Mouse (Mus musculus) adrenal gland, postnatal 0 days (tissue): Measurements from ENCODE around the gene Adcy4. TPM values are rescaled to one million over a fixed set of nuclear protein-coding genes. Genes with fewer than 3 reads are reported as not detected.

Experiments used
- polyA plus RNA-seq: library from polyadenylated mRNA; unstranded; fragments of >200 nt; fragmentation: Nextera tagmentation; extraction: Ambion mirVana; gene quantifications from 2 replicates; pipeline ENCODE4 v1.2.1, GENCODE M21; 2015

The Adcy4 gene
- 3.7 and 4.4 TPM in 2 replicates for polyA plus RNA-seq

DNA sequence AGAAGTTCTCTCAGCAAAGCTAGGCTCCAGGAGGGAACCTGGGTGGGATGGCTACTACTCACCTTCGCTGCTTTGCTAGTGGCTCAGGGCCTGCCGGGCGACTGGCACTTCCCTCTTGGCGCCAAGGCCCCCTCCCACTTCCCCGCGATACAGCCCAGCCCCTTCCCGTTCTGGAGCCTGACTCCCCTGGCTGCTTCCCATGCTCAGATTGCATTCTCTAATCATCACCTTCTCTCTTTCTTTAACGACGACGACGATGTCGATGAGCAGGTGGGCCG is at the start of gene Adcy4:
Gene Adcy4, minus strand, starts transcription at position 138 of the 278 bp plus-strand sequence.

DNA sequence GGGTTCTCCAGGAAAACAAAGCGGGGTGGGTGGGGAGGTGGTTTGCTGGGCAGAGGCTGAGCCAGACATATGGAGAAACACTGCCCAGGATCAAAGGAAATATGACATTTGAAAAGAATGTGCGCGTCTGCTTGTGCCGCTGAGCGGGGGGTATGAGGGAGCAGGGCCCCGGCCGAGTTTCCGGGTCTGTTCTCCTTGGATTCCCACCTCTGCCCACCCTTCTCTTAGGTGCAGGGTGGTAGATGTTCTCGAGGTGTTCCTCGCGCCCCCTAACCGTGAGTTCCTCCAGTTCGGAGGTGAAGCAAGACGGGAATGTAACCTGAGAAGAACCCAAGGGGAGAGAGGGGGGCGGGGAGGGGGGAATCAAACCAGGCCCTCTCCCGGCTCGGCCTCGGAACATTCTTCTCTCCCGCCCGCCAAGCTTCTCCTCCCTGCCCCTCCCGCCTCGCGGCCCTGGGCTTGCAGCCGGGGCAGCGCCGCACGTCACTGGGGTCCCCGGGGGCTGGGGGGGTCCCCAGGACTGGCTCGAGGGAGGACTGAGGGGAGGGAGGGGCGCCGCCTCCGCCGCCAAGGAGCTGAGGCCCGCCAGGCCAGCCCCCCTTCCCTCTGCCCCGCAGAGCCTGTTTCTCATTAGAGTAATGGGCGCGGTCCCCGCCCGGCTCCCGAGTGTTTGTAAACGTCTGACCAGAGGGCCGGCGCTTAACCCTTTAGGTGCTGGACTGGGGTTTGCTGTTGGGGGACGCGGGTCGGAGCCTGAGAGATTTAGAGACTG is 39.3 kb upstream of the Adcy4 start, which contains the start of gene Nfatc4:
Gene Nfatc4, plus strand, starts transcription at position 154 of the 772 bp plus-strand sequence.

DNA sequence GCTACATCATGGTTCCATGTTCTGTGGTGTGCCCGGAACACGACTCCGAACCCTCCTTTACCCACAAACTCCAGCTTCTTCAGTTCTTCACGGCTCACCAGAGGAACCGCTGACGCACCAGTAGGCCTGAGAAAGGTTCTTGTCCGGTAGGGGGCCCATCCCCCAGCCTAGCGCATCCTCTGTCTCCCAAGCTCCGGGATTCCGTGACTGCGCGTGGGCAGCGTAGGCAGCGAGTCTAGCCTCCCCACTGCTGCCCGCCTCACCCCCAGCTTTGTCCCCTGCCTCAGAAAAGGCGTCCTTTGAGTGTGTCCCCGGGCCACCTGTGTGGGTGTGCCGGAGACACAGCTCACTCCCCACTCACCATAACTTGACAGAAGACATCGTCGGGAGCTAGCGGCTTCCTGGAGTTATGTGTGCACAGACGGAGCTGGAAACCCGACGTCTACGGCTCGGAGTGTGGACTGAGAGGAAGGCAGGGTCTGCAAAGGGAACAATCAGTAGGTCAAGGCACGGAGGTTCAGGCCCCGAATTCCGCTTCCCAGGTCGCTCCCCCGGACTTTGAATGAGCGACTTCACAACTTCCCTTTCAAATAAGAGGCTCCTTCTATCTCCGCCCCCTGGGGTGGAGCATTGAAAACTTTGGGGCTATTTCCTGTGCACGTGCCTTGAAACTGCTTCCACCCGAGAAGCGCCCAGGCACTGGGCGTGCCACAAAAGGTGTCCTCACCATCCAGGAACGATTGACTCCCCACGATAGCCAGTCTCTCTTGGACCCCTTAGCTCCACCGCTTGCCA is 4.6 kb upstream of the Adcy4 start, which contains the start of gene Ripk3:
Gene Ripk3, minus strand, starts transcription at position 610 of the 795 bp plus-strand sequence.

DNA sequence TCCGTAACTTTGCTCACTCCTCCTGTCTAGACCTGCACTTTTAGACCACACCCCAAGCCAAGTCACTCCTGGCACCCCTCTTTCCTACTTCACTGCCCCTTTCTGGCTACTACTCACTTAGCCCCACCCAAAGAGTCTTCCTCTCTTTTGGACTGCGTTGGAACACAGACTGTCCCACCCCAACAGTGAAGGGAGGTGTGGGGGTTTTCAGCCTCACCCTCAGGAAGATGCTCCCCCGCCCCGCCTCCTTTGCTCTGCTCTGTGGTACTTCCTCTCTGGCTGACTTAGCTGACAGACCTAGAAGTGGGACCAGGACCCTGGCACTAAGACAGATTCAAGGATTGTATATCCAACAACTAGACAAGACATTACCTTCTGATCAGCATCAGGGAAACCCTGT is 18.2 kb downstream of the Adcy4 start, which contains the start of gene Ltb4r1:
Gene Ltb4r1, plus strand, starts transcription at position 267 of the 400 bp plus-strand sequence.

DNA sequence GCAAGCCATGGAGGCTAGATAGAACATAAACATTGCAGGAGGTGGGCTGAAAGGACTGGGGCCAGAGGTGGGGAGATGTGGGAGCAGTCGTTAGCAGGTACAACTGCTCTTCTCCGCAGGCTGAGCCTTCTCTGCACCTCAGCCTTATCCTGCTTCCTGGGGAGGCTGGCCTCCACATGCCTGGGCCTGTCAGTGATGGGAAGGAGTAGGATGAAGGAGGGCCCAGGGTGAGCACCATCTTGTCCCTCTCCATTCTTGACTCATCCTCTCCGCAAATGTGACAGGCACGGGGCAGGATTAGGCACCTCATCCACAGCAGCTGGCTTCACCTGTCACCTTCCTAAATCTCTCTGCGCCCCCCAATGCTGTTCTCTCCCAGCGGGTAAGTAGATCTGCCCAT is 22.7 kb downstream of the Adcy4 start, which contains the start of gene Ltb4r2:
Gene Ltb4r2, plus strand, starts transcription at position 266 of the 400 bp plus-strand sequence.

DNA sequence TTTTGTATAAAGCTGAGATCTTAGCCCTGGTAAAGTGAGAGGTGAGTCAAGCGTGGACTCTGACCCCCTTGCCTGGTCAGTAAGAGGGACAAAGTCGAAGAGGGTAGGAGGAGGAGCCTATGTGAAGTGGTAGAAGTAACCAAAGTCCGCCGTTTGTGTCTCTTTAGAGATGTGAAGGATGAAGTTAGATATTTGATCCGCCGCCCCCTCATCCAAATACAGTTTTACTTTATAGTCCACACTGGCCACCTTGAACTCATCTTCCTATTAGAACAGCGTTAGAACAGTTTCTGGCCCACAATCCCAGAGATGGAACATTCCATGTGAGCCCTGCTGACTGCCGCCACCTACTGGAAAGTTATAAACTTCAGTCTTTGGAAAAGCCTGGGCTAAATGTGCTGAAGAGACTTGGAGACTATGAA is 25.5 kb downstream of the Adcy4 start, which contains the start of gene Cideb:
Gene Cideb, minus strand, starts transcription at position 96 of the 422 bp plus-strand sequence.

DNA sequence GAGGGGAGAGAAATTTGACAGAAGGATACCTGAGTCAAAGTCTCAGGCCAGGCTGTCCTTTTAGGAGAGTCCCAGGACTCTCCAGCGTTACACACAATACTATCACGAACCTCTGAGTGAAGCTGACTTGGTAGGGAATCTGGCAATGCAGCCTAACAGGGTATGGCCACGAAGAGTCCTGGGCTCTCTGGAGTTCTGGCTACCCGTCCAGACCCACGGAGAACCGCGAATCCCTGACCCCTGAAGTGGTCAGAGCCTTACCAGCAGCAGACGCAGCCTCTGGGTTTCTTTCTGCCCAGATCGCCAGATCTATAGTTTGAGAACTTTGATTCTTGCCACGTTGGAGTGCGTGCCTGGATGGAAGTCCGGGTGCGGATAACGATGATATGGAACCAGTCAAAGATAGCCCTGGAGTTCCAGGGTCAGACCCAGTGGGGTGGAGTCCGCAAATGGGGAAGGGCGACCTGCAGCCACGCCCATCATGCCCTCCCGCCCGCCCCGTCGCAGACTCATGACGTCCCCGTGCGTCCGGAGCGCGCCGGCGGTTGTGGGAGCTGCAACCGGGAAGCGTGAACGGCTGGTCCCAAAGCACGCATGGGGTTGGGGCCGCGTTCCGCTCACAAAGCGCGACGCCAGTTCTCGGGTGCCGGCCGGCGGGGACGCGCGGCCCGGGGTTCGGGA is 38.6 kb downstream of the Adcy4 start, which contains the start of the genes Dhrs1 and Nop9:
Gene Dhrs1, minus strand, starts transcription at position 511 of the 681 bp plus-strand sequence.
Gene Nop9, plus strand, starts transcription at position 514 of the 681 bp plus-strand sequence.

DNA sequence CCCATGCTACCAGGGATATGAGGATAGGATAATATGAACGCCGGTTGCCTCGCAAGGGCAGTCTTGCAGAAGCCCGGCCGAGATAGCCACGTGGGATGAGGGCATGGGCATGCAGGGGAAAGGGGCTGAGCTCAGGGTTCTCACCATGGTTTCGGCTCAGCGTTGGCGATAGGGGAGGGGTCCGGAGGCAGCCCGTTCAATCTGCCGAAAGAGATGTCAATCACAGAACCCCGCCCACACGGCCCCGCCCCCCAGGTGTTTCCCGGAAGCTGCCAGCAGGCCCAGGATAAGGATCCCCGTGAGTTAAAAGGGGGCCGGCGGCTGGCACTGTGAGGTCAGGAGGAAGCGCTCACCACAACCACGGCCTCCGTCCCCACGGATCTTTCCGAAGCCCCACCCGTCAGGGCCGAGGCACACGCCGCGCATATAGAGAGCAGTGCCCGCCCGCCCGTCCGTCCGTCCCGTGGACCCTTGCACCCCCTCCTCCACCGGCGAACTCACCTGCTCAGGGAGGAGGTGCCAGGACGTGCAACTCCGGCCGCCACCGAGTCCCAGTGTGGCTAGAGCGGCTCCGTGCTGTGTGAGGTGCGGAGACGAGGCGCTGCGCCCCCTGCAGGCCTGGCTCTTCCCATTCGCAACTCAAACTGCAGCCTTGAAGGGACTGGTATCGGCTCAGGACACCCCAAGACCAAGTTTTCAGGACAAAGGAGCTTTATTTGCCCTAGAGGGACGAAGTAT is 62.0 kb downstream of the Adcy4 start, which contains the start of gene Rabggta:
Gene Rabggta, minus strand, starts transcription at position 564 of the 738 bp plus-strand sequence.

Other genes starting within 250 kb of the Adcy4 start
- 35.7 and 43.6 TPM in 2 replicates for gene Pck2, start 243.8 kb downstream of the Adcy4 start, polyA plus RNA-seq
- 50.2 and 81.0 TPM in 2 replicates for gene Dcaf11, start 224.1 kb downstream of the Adcy4 start, polyA plus RNA-seq
- 1.6 and 4.3 TPM in 2 replicates for gene A730061H03Rik, start 223.7 kb downstream of the Adcy4 start, polyA plus RNA-seq
- 1.1 and 1.3 TPM in 2 replicates for gene Fitm1, start 208.5 kb downstream of the Adcy4 start, polyA plus RNA-seq
- gene Psme1, start 206.0 kb downstream of the Adcy4 start, polyA plus RNA-seq, result 226 and 323 TPM in 2 replicates
- gene Emc9, start 198.8 kb downstream of the Adcy4 start, polyA plus RNA-seq, result 55.0 and 57.8 TPM in 2 replicates
- gene Psme2, start 193.0 kb downstream of the Adcy4 start, polyA plus RNA-seq, result 549 and 603 TPM in 2 replicates
- gene Rnf31, start 192.4 kb downstream of the Adcy4 start, polyA plus RNA-seq, result 9.6 and 12.4 TPM in 2 replicates
- 20.9 and 26.1 TPM in 2 replicates for gene Irf9, start 180.5 kb downstream of the Adcy4 start, polyA plus RNA-seq
- 6.8 and 9.0 TPM in 2 replicates for gene Rec8, start 166.1 kb downstream of the Adcy4 start, polyA plus RNA-seq
- 41.9 and 52.7 TPM in 2 replicates for gene Ipo4, start 148.1 kb downstream of the Adcy4 start, polyA plus RNA-seq
- 1.0 and 3.3 TPM in 2 replicates for gene Gm49378, start 146.2 kb downstream of the Adcy4 start, polyA plus RNA-seq
- 65.2 and 103 TPM in 2 replicates for gene Tm9sf1, start 140.3 kb downstream of the Adcy4 start, polyA plus RNA-seq
- 0.77 and 0.95 TPM in 2 replicates for gene Tssk4, start 133.9 kb downstream of the Adcy4 start, polyA plus RNA-seq
- 63.2 and 95.3 TPM in 2 replicates for gene Mdp1, start 123.6 kb downstream of the Adcy4 start, polyA plus RNA-seq
- gene Gmpr2, start 112.2 kb downstream of the Adcy4 start, polyA plus RNA-seq, result 30.6 and 43.5 TPM in 2 replicates
- 635 and 779 TPM in 2 replicates for gene Nedd8, start 112.0 kb downstream of the Adcy4 start, polyA plus RNA-seq
- 16.5 and 25.7 TPM in 2 replicates for gene Tinf2, start 102.3 kb downstream of the Adcy4 start, polyA plus RNA-seq
- 0.47 and 1.2 TPM in 2 replicates for gene Tgm1, start 70.2 kb downstream of the Adcy4 start, polyA plus RNA-seq
- 15.1 and 23.2 TPM in 2 replicates for gene Rabggta, start 61.8 kb downstream of the Adcy4 start, polyA plus RNA-seq
- 69.6 and 82.1 TPM in 2 replicates for gene Dhrs1, start 38.4 kb downstream of the Adcy4 start, polyA plus RNA-seq
- gene Nop9, start 38.4 kb downstream of the Adcy4 start, polyA plus RNA-seq, result 14.2 and 22.9 TPM in 2 replicates
- gene Cideb, start 25.6 kb downstream of the Adcy4 start, polyA plus RNA-seq, result 2.3 and 3.7 TPM in 2 replicates
- 0.11 and 0.75 TPM in 2 replicates for gene Ltb4r2, start 22.7 kb downstream of the Adcy4 start, polyA plus RNA-seq
- 1.4 and 1.9 TPM in 2 replicates for gene Ltb4r1, start 18.1 kb downstream of the Adcy4 start, polyA plus RNA-seq
- gene Ripk3, start 4.8 kb upstream of the Adcy4 start, polyA plus RNA-seq, result 9.4 and 11.5 TPM in 2 replicates
- gene Nfatc4, start 39.0 kb upstream of the Adcy4 start, polyA plus RNA-seq, result 12.6 and 13.1 TPM in 2 replicates
- 5.9 and 6.6 TPM in 2 replicates for gene Nynrin, start 69.9 kb upstream of the Adcy4 start, polyA plus RNA-seq
- gene Cbln3, start 100.3 kb upstream of the Adcy4 start, polyA plus RNA-seq, result 0.28 and 0.29 TPM in 2 replicates
- gene Khnyn, start 100.9 kb upstream of the Adcy4 start, polyA plus RNA-seq, result 7.3 and 9.3 TPM in 2 replicates
- 55.6 and 63.8 TPM in 2 replicates for gene Sdr39u1, start 116.2 kb upstream of the Adcy4 start, polyA plus RNA-seq
- 45.9 and 61.2 TPM in 2 replicates for gene Cma1, start 160.6 kb upstream of the Adcy4 start, polyA plus RNA-seq
- not detected in 2 replicates for gene Cma2, start 166.9 kb upstream of the Adcy4 start, polyA plus RNA-seq
- not detected in 2 replicates for gene Mcpt1, start 233.9 kb upstream of the Adcy4 start, polyA plus RNA-seq
- not detected in 2 replicates for gene Mcpt9, start 246.4 kb upstream of the Adcy4 start, polyA plus RNA-seq